Mouse (Mus musculus): ENCODE measurements around the gene Exoc1. TPM values are rescaled to one million over a fixed set of nuclear protein-coding genes. Genes with fewer than 3 reads are reported as not detected.
A peak's percentile ranks its signal among the peaks of the same experiment; 100 is the strongest.

The Exoc1 gene
- total RNA-seq, 1 experiment: 58.1 TPM

DNA sequence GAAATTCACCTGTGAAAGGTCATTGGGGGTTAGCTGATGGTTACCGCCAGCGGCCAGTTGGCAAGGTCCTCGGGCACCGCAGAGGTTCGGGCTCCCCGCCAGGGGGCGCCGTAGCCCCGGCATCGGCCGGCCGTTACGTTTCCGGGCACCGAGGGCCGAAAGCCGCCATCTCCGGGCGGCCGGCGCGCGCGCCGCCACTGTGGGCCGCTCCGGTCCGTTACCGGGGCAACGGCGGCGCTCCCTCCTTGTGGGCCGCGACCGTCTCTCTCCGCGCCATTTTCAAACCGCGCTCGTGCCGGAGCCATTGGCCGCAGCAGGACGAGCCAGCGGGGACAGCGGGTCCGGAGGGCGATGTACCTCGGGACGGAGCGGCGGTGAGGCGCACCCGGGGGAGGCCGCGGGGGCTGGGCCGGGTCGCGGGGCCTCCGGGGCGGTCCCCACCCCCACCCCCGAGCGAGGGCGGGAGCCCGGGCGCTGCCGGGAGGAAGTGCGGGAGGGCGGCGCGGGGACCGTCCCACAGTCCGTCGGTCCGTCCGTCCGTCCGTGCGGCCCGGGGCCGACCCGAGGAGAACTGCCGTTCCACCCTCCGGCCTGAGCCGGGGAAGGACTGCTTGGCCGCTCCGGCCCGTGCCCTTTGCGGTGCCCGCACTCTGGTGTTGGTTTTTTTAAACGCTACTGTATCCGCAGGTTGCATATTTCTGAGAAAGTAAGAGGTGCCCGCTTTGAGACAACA, 59.6 kb downstream of the Exoc1 start, which contains the start of gene Cep135:
Gene Cep135, plus strand, starts transcription at position 148 of the 733 bp plus-strand sequence.
- peak within 1 kb of the TSS; percentile 98 for H3K9ac ChIP-seq (ENCODE audit: insufficient read depth, low read depth, low read length, poor library complexity, severe bottlenecking)
- H3K4me1 ChIP-seq (ENCODE audit: control insufficient read depth in 2 of 2, insufficient read depth in 2 of 2, low read length in 2 of 2, poor library complexity in 1 of 2): 0 out of 4 replicates have a peak, but pooled peaks cover 0 to 2% of the 10 kb centered on the region in 2 experiments
- TF ChIP-seq HCFC1 (IDR thresholded peaks at IDR 0.05; ENCODE audit: borderline replicate concordance, insufficient read depth, low read length) (0 out of 2 replicates have a peak, but pooled peaks have one; percentile 58), MAFK (IDR thresholded peaks at IDR 0.05; ENCODE audit: insufficient read depth, low read depth, low read length) (no peak), ZC3H11A (IDR thresholded peaks at IDR 0.05; ENCODE audit: borderline replicate concordance, low read depth, low read length) (peak; percentile 53; the same call in 1 of the 2 replicates), ZNF384 (IDR thresholded peaks at IDR 0.05; ENCODE audit: low read depth, low read length) (no peak), CHD2 (IDR thresholded peaks at IDR 0.05; ENCODE audit: low read depth, low read length) (no peak)
- DNase-seq (ENCODE audit: low read depth, low spot score): peak; percentile 55
- H3K9me3 ChIP-seq (ENCODE audit: control insufficient read depth, insufficient read depth, low read depth, low read length): no peaks in the 10 kb centered on the region
- H3K27ac ChIP-seq (ENCODE audit: insufficient read depth, low read depth, low read length, poor library complexity, severe bottlenecking): peak within 1 kb of the TSS; percentile 72
- H3K4me3 ChIP-seq (ENCODE audit: insufficient read depth in 1 of 2, low read depth in 1 of 2, low read length in 2 of 2, poor library complexity in 1 of 2, severe bottlenecking in 1 of 2): peak within 1 kb of the TSS; percentile 88 to 100
- in situ Hi-C loops (cut with MboI; ENCODE audit: low sequenced_read_pairs in 2 of 2, unreplicated experiment in 2 of 2): no loop called here
- H3K36me3 ChIP-seq (ENCODE audit: control insufficient read depth, insufficient read depth, low read length, poor library complexity, severe bottlenecking): peaks cover 2% of the 10 kb centered on the region; the same call in 1 of the 2 replicates

DNA sequence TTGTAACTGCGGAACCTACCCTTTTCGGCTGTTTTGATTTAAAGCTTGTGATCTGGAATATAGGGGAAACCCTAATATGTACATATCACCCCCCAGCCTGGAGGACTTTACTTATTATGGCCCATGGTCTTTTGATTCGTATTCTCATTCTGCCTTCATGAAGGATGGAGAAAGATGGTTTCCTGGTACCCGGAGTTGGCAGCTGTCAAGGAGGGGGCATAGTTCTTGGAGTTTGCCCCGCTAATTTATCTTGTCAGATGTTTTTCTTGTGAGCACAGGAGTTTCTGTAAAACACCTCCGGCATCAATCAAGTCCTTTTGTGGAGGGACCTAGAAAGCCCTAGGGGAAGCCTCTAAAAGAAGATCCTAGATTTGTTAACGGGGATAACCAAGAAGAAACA, 60.2 kb downstream of the Exoc1 start:
- Histone ChIP-seq H3K27ac (ENCODE audit: insufficient read depth, low read depth, low read length, poor library complexity, severe bottlenecking) (no peak overlapping the region), H3K9me3 (ENCODE audit: control insufficient read depth, insufficient read depth, low read depth, low read length) (no peaks in the 10 kb centered on the region), H3K9ac (ENCODE audit: insufficient read depth, low read depth, low read length, poor library complexity, severe bottlenecking) (peak overlapping the region; percentile 98), H3K36me3 (ENCODE audit: control insufficient read depth, insufficient read depth, low read length, poor library complexity, severe bottlenecking) (peaks cover 2% of the 10 kb centered on the region; the same call in 1 of the 2 replicates), H3K4me1 (ENCODE audit: control insufficient read depth in 2 of 2, insufficient read depth in 2 of 2, low read length in 2 of 2, poor library complexity in 1 of 2) (0 out of 4 replicates have a peak, but pooled peaks cover 0 to 2% of the 10 kb centered on the region in 2 experiments), H3K4me3 (ENCODE audit: insufficient read depth in 1 of 2, low read depth in 1 of 2, low read length in 2 of 2, poor library complexity in 1 of 2, severe bottlenecking in 1 of 2) (peak overlapping the region; percentile 88 to 100)
- TF ChIP-seq MAFK (IDR thresholded peaks at IDR 0.05; ENCODE audit: insufficient read depth, low read depth, low read length) (no peak), HCFC1 (IDR thresholded peaks at IDR 0.05; ENCODE audit: borderline replicate concordance, insufficient read depth, low read length) (no peak), ZC3H11A (IDR thresholded peaks at IDR 0.05; ENCODE audit: borderline replicate concordance, low read depth, low read length) (no peak), CHD2 (IDR thresholded peaks at IDR 0.05; ENCODE audit: low read depth, low read length) (no peak), ZNF384 (IDR thresholded peaks at IDR 0.05; ENCODE audit: low read depth, low read length) (no peak)
- DNase-seq (ENCODE audit: low read depth, low spot score): no peak
- in situ Hi-C loops (cut with MboI; ENCODE audit: low sequenced_read_pairs in 2 of 2, unreplicated experiment in 2 of 2): no loop called here

DNA sequence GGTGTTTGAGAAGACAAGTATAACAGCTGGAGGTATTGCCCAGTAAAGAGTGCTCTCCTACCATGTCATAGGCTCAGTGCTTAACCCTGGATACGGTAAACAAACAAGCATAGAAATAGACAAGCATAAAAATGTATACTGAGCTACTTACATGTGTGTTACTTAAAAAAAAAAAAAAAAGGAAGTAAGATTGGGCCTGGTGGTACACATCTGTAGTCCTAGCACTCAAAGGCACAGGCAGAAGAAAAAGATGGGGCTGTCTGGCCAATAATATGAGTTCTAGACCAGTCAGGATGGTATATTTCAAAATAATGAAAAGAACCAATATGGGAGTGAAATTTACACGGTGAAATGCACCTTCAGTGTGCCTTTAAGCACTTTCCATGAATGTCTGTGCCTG, 60.9 kb downstream of the Exoc1 start:
- no peak for DNase-seq (ENCODE audit: low read depth, low spot score)
- H3K27ac ChIP-seq (ENCODE audit: insufficient read depth, low read depth, low read length, poor library complexity, severe bottlenecking): no peak overlapping the region
- H3K36me3 ChIP-seq (ENCODE audit: control insufficient read depth, insufficient read depth, low read length, poor library complexity, severe bottlenecking): peaks cover 2% of the 10 kb centered on the region; the same call in 1 of the 2 replicates
- in situ Hi-C loops (cut with MboI; ENCODE audit: low sequenced_read_pairs in 2 of 2, unreplicated experiment in 2 of 2): no loop called here
- 0 out of 4 replicates have a peak, but pooled peaks cover 0 to 2% of the 10 kb centered on the region in 2 experiments for H3K4me1 ChIP-seq (ENCODE audit: control insufficient read depth in 2 of 2, insufficient read depth in 2 of 2, low read length in 2 of 2, poor library complexity in 1 of 2)
- TF ChIP-seq ZNF384 (IDR thresholded peaks at IDR 0.05; ENCODE audit: low read depth, low read length): no peak
- no peak for TF ChIP-seq MAFK (IDR thresholded peaks at IDR 0.05; ENCODE audit: insufficient read depth, low read depth, low read length)
- no peak overlapping the region for H3K4me3 ChIP-seq (ENCODE audit: insufficient read depth in 1 of 2, low read depth in 1 of 2, low read length in 2 of 2, poor library complexity in 1 of 2, severe bottlenecking in 1 of 2)
- H3K9ac ChIP-seq (ENCODE audit: insufficient read depth, low read depth, low read length, poor library complexity, severe bottlenecking): no peak overlapping the region
- no peaks in the 10 kb centered on the region for H3K9me3 ChIP-seq (ENCODE audit: control insufficient read depth, insufficient read depth, low read depth, low read length)

DNA sequence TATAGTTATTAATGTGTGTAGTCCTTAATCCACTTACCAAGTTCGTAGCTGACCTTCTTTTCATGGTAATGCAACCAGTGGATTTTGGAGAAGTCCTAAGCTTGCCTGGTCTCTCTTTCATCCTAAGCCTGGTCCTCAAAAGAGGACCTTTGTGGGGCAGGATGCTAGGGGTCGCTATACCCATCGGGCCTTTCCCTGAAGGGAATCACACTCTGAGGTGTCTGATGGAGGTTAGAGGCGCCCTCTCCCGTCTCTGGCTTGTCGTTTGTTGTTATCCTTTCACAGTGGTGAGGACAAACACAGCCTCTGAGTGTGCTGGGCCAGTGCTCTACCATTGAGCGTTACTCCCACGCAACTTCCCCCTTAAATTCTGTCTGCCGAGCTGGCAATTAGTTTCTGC, 62.8 kb downstream of the Exoc1 start:
- peaks cover 7% of the 10 kb centered on the region for H3K36me3 ChIP-seq (ENCODE audit: control insufficient read depth, insufficient read depth, low read length, poor library complexity, severe bottlenecking)
- in situ Hi-C loops (cut with MboI; ENCODE audit: low sequenced_read_pairs in 2 of 2, unreplicated experiment in 2 of 2): no loop called here

More for the DNA sequence above, 62.8 kb downstream of the Exoc1 start:
- DNase-seq (ENCODE audit: low read depth, low spot score): peak; percentile 6
- Histone ChIP-seq H3K27ac (ENCODE audit: insufficient read depth, low read depth, low read length, poor library complexity, severe bottlenecking) (no peak overlapping the region), H3K4me1 (ENCODE audit: control insufficient read depth in 2 of 2, insufficient read depth in 2 of 2, low read length in 2 of 2, poor library complexity in 1 of 2) (0 out of 4 replicates have a peak, but pooled peaks cover 0 to 2% of the 10 kb centered on the region in 2 experiments), H3K9ac (ENCODE audit: insufficient read depth, low read depth, low read length, poor library complexity, severe bottlenecking) (no peak overlapping the region), H3K4me3 (ENCODE audit: insufficient read depth in 1 of 2, low read depth in 1 of 2, low read length in 2 of 2, poor library complexity in 1 of 2, severe bottlenecking in 1 of 2) (no peak overlapping the region), H3K9me3 (ENCODE audit: control insufficient read depth, insufficient read depth, low read depth, low read length) (no peaks in the 10 kb centered on the region)
- no peak for TF ChIP-seq HCFC1 (IDR thresholded peaks at IDR 0.05; ENCODE audit: borderline replicate concordance, insufficient read depth, low read length)
- TF ChIP-seq ZNF384 (IDR thresholded peaks at IDR 0.05; ENCODE audit: low read depth, low read length): no peak
- TF ChIP-seq ZC3H11A (IDR thresholded peaks at IDR 0.05; ENCODE audit: borderline replicate concordance, low read depth, low read length): no peak
- no peak for TF ChIP-seq MAFK (IDR thresholded peaks at IDR 0.05; ENCODE audit: insufficient read depth, low read depth, low read length)
- no peak for TF ChIP-seq CHD2 (IDR thresholded peaks at IDR 0.05; ENCODE audit: low read depth, low read length)

All from ES-E14 (cell line).